Mouse (Mus musculus): ENCODE results near the gene Clic5.

DNA sequence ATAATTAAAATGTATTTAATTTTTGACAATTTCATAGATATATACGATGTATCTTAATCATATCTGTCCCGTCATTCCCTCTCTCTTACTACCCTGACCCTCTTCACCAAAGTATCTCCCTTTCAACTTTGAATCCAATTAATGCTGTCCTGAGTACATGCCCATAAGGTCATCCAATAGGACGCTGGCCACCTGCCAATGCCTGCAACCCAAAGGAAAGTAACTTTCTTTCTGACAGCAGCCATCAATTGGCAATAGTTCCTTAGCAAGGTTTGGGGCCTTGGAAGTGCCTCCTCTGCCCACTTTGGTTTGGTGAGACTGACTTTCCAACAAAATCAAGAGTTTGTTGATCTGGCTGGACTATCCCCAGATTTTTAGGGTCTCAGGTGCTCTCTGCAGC lies 18.1 kb upstream of the Clic5 start:
- TF ChIP-seq POLR2AphosphoS2 (IDR thresholded peaks at IDR 0.05; ENCODE audit: low read length) (no peak), POLR2A (IDR thresholded peaks at IDR 0.05; ENCODE audit: control insufficient read depth in 1 of 2, insufficient read depth in 1 of 2, low read depth in 1 of 2, low read length in 2 of 2, poor library complexity in 1 of 2) (no peak), CTCF (IDR thresholded peaks at IDR 0.05 in 2 of 3, conservative IDR thresholded peaks at IDR 0.05 in 1 of 3; ENCODE audit: control insufficient read depth in 1 of 3, insufficient read depth in 1 of 3, low read depth in 2 of 3, low read length in 3 of 3, poor library complexity in 1 of 3, severe bottlenecking in 1 of 3) (no peak), GATA1 (IDR thresholded peaks at IDR 0.05; ENCODE audit: low read depth, low read length) (no peak)
